8 mouse cellular contexts compared by ENCODE assay signal in the genomic region with DNA sequence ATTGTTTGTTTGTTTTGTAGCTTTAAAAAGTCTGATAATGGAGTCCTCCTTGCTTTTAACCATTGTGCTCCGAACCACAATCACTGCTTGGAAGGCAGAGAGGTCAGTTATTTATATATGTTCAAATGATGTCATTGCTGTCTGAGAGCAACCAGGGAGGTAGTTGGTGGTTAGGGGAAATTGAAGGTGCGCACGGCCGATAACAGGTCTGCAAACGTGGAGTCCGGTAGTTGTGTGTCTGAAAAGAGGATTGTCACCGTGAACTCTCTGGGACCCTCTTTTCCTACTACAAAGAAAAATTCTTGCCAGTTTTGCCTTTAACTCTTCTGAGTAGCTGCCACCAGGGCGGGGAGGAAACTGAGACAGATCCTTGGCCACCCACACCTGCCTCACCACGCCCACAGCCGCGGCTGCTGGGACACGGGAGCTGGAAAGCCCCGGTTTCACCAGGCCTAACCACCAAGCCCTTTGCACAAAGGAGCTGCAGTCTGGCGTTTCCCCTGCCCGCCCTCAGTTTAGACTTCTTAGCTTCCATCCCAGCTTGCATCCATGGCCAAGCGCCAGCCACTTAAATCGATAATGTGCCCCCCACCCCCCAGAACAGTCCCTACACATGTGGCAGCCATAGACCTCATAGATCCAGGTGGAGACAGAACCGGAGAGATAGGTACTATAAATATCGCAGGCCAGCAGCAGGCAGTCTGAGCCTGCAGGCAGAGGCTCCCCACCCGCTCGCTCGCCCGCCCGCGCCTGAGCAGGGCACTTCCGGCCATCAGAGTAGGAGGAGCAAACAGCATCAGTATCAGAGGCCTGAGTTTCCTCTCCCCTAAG.
DNase-seq lines count a peak whose midpoint lies in the region; ATAC-seq and TF ChIP-seq lines count a peak whose summit lies in the region.

No protein-coding gene starts in this region.

- peak; percentile 51 for ATAC-seq in heart, embryonic 11.5 days (replicated peaks; ENCODE audit: insufficient number of reproducible peaks, low FRiP score, low TSS enrichment)
- peak; percentile 52 for ATAC-seq in neural tube, embryonic 12.5 days (ENCODE audit: low FRiP score, low read depth)

- no peaks in the 10 kb centered on the region for H3K9me3 ChIP-seq in heart, embryonic 11.5 days (replicated peaks; ENCODE audit: control insufficient read depth, low read length)
- H3K9me3 ChIP-seq in neural tube, embryonic 12.5 days: no peaks in the 10 kb centered on the region

- H3K4me2 ChIP-seq in heart, embryonic 11.5 days: peak overlapping the region; percentile 94
- H3K4me2 ChIP-seq in neural tube, embryonic 12.5 days (replicated peaks): peak overlapping the region; percentile 86

- DNase-seq in cerebellum, postnatal 25 days: peak; percentile 20 to 39
- DNase-seq in cerebellum, adult 8-10 months: no peak
- peak; percentile 81 for DNase-seq in embryo, embryonic 11 days
- peak; percentile 48 for DNase-seq in kidney, adult 9 months
- DNase-seq in lung, adult 2 months: peak; percentile 47
- peak; percentile 73 to 76 for DNase-seq in thymus, postnatal 10 days (ENCODE audit: low spot score in 2 of 2)

- peak; percentile 50; the same call in 1 of the 2 replicates for TF ChIP-seq POLR2A in lung, adult 2 months (IDR thresholded peaks at IDR 0.05; ENCODE audit: borderline replicate concordance, extremely low read depth, low read depth, low read length)

- peaks cover 44% of the 10 kb centered on the region for H3K4me1 ChIP-seq in heart, embryonic 11.5 days (ENCODE audit: control insufficient read depth, insufficient read depth, low read length)
- peaks cover 10% of the 10 kb centered on the region for H3K4me1 ChIP-seq in lung, adult 2 months (ENCODE audit: control insufficient read depth, insufficient read depth, low read length)
- H3K4me1 ChIP-seq in neural tube, embryonic 12.5 days: peaks cover 32% of the 10 kb centered on the region

- H3K27me3 ChIP-seq in heart, embryonic 11.5 days (ENCODE audit: control insufficient read depth, insufficient read depth, low read length): 0 out of 2 replicates have a peak, but pooled peaks cover 2% of the 10 kb centered on the region
- peaks cover 5% of the 10 kb centered on the region; the same call in 1 of the 2 replicates for H3K27me3 ChIP-seq in neural tube, embryonic 12.5 days (replicated peaks)

- H3K9ac ChIP-seq in heart, embryonic 11.5 days (ENCODE audit: low read depth, low read length): peak overlapping the region; percentile 36
- peak overlapping the region; percentile 47; the same call in 1 of the 2 replicates for H3K9ac ChIP-seq in neural tube, embryonic 12.5 days

- TF ChIP-seq CTCF in lung, adult 2 months (IDR thresholded peaks at IDR 0.05; ENCODE audit: insufficient read depth, low read length): no peak

- peak overlapping the region; percentile 94 for H3K27ac ChIP-seq in heart, embryonic 11.5 days (ENCODE audit: low read depth, low read length)
- H3K27ac ChIP-seq in neural tube, embryonic 12.5 days: 0 out of 2 replicates have a peak overlapping the region, but pooled peaks have one; percentile 21

- 13% methylated on average over 26 of the region's 26 CpGs for WGBS in heart, embryonic 11.5 days (ENCODE audit: insufficient replicate concordance)
- WGBS in lung, adult 2 months: 15% methylated on average over 26 of the region's 26 CpGs
- 28% methylated on average over 26 of the region's 26 CpGs for WGBS in neural tube, embryonic 12.5 days

- H3K36me3 ChIP-seq in heart, embryonic 11.5 days (ENCODE audit: control insufficient read depth, insufficient read depth, low read length): no peaks in the 10 kb centered on the region
- no peaks in the 10 kb centered on the region for H3K36me3 ChIP-seq in neural tube, embryonic 12.5 days

- H3K4me3 ChIP-seq in heart, embryonic 11.5 days (ENCODE audit: low read depth, low read length): peak overlapping the region; percentile 20; the same call in 1 of the 2 replicates
- peak overlapping the region; percentile 66 for H3K4me3 ChIP-seq in lung, adult 2 months (replicated peaks; ENCODE audit: extremely low read depth, low read depth, low read length)
- H3K4me3 ChIP-seq in neural tube, embryonic 12.5 days: peak overlapping the region; percentile 16

Comparison
In these comparisons a context has a peak if more than half of its experiments do, and no peak if none do; other contexts are left out.
1. H3K4me3 ChIP-seq: peak in every context shown above with its lines; median percentile 66 in lung, adult 2 months; 20 in heart, embryonic 11.5 days; 16 in neural tube, embryonic 12.5 days.